Mouse (Mus musculus) heart, postnatal 0 days (tissue): ENCODE results near the gene Acbd6.

Experiments
- CTCF ChIP-seq: IDR thresholded peaks from 2 replicates; pipeline ENCODE4 v1.5.1; 2016; ENCODE audit warnings: antibody characterized with exemption, control low read depth, low read depth
- EP300 ChIP-seq: IDR thresholded peaks from 2 replicates; pipeline ENCODE4 v1.6.1; 2016; ENCODE audit warnings: antibody characterized with exemption, low read depth

- no peak for TF ChIP-seq CTCF
- TF ChIP-seq EP300: no peak
Observed at GRCm38 (mm10) chr1:155704182-155704581, 146.3 kb downstream of the Acbd6 start.
